Mouse (Mus musculus): Measurements from ENCODE around the gene Slitrk4.

Slitrk4 gene

GRCm38 (mm10) chrX:64276290-64277125 is at the start of gene Slitrk4:
Gene Slitrk4 (minus strand): TSS chrX:64276996.
- no peak for DNase-seq (ENCODE audit: low spot score in 2 of 2)

- no peak for DNase-seq (ENCODE audit: low spot score in 2 of 2)
Observed at GRCm38 (mm10) chrX:64319501-64319900, 42.7 kb upstream of the Slitrk4 start.

DNA sequence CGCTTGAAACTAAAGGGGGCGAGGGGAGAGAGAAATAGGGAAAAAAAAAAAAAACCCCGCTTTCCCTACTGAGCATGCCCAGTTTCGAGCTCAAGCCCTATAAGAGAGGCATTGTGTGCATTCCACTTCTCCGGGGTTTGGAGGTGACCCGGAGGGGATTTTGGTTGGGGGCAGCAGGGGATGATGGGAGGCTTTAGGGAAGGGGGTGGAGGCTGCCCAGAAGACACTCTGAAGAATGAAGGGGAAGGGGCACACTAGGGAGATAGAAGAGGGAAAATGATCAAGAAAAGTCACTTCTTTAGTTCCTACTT is 1.1 kb upstream of the Slitrk4 start:
- no peak for DNase-seq (ENCODE audit: low spot score in 2 of 2)

DNA sequence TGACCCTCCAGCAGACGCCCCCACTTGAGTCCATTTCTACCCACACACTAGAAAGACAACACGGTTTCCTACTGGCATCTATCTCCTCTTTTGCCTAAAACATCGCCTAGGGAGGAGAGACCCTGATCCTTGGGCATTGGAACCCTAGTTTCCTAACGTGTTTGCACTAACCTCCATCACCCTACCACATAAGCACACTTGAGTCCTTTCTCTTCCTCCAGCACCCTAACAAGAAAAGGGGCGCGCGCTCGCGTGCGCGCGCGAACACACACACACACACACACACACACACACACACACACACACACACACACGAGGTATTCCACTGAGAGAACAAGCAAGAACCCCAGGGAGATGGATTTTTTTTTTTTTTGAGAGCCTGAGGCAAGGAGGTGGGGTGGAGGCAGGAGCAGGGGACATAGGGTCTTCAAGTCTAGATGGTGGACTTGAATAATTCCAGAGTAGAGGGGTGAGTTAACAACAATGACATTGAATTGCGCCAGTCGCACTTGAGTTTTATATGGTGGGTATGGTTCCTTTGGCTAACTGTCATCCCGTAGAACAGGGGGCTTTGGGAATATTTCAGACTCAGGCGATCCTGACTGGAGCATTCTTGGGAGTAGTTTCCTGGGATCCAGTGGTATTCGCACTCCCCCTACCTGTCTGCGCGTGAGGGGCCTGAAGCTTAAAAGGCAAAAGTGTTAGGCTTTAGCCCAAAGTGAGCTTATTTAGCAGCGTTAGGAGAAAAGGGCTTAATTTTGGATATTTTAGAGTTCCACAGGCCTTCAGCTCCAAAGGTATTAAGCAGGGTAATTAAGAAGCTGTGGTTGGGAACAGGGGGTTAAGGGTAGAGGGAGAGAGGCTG is 562 bp upstream of the Slitrk4 start:
- DNase-seq (ENCODE audit: low spot score in 2 of 2) = no peak

DNA sequence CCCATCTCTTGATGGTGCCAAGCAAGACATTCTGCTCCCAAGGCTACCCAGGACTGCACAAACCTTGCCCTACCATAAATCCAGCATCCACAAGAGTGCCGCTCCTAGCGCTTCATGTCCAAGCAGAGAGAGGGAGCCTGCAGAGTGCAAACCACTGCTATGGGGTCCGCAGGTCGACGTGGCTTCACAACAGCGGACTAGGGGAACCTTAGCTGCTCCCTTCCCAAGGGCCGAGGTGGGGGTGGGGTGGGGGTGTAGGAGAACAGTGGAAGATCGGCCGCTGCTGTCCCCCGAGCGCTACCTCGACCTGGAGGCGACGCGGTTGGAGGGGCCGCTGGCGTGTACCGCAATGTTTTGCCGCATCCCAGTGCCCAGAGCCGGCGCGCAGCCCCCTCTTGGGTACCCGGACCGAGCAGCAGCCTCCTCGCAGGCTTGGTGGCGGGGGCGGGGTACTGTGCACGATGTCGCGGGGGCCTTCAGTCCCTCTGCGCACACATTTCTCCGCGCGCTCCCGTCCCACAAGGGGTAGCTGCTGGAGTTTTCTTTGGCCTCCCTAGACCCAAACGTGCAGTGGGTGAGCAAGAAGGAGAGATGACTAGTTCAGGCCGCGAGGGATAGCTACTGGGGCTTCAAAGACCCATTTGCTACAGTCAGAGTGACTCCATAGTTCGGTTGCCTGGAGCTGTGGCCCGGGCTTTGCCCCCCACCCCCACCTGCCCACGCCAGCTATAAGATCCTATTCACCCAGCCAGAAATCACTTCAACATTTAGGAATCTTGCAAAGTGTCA is 1.1 kb downstream of the Slitrk4 start:
- no peak for DNase-seq (ENCODE audit: low spot score in 2 of 2)

DNA sequence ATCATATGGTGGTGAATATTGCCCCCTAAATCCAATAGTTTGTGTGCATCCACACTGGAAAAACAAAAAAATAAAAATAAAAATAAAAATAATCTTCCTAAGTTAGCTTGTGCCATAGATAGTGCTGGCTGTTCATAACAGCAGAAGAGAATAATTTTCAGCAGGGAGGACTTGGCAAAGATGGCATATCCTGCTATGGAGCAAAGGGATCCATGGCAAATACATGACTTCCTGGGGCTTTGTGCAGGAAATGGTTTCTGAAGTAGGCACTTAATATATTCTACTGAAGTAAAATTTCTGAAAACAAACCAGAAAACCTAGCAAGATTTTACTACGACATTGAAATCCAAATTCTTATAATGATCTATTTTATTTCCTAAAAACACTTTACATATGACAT is 13.3 kb downstream of the Slitrk4 start:
- no peak for DNase-seq (ENCODE audit: low spot score in 2 of 2)
